ENCODE assay signal across 8 mouse cellular contexts in genomic region chr7:111080876-111081275, GRCm38 (mm10). TPM values are rescaled to one million over a fixed set of nuclear protein-coding genes. Genes with fewer than 3 reads are reported as not detected.
DNase-seq lines count a peak whose midpoint lies in the region; ATAC-seq and TF ChIP-seq lines count a peak whose summit lies in the region.

No protein-coding gene starts in this region.

- peak overlapping the region; percentile 100 for H3K9ac ChIP-seq in kidney, embryonic 14.5 days (ENCODE audit: low read depth, low read length)
- H3K9ac ChIP-seq in midbrain, postnatal 0 days (replicated peaks; ENCODE audit: low read length, poor library complexity, severe bottlenecking) = no peak overlapping the region

- TF ChIP-seq CTCF in cortical plate, adult 2 months (IDR thresholded peaks at IDR 0.05; ENCODE audit: extremely low read depth, insufficient read depth, low read length) = no peak
- TF ChIP-seq CTCF in midbrain, postnatal 0 days (IDR thresholded peaks at IDR 0.05) = no peak

- no peak overlapping the region for H3K27ac ChIP-seq in kidney, embryonic 14.5 days (ENCODE audit: low read depth, low read length)
- no peak overlapping the region for H3K27ac ChIP-seq in cortical plate, adult 2 months (ENCODE audit: insufficient read depth, low read length)
- H3K27ac ChIP-seq in midbrain, postnatal 0 days (ENCODE audit: low read depth, low read length) = no peak overlapping the region

- peaks cover 58% of the 10 kb centered on the region for H3K36me3 ChIP-seq in kidney, embryonic 14.5 days (ENCODE audit: control insufficient read depth, insufficient read depth, low read length)
- H3K36me3 ChIP-seq in midbrain, postnatal 0 days (ENCODE audit: insufficient read depth, low read length) = peaks cover 41% of the 10 kb centered on the region

- DNase-seq in kidney, postnatal 25 days = no peak
- DNase-seq in induced T-regulatory cell, adult 2 months (ENCODE audit: low read depth) = peak; percentile 35
- no peak for DNase-seq in midbrain, postnatal 0 days (ENCODE audit: low spot score)
- DNase-seq in urinary bladder, postnatal 14 days (ENCODE audit: low spot score) = no peak
- DNase-seq in cerebellum, postnatal 36 days = no peak
- no peak for DNase-seq in spleen, adult 18-20 months

- 90% methylated on average over 3 of the region's 3 CpGs for WGBS in kidney, embryonic 14.5 days
- WGBS in midbrain, postnatal 0 days = 90% methylated on average over 3 of the region's 3 CpGs

- H3K4me3 ChIP-seq in kidney, embryonic 14.5 days (ENCODE audit: low read length) = peak overlapping the region; percentile 98
- H3K4me3 ChIP-seq in cortical plate, adult 2 months (ENCODE audit: insufficient read depth, low read length) = peak overlapping the region; percentile 6; the same call in 1 of the 2 replicates
- H3K4me3 ChIP-seq in midbrain, postnatal 0 days (ENCODE audit: low read depth, low read length) = peak overlapping the region; percentile 94

- H3K4me1 ChIP-seq in kidney, embryonic 14.5 days (ENCODE audit: control insufficient read depth, insufficient read depth, low read length) = peaks cover 17% of the 10 kb centered on the region; the same call in 1 of the 2 replicates
- peaks cover 3% of the 10 kb centered on the region; the same call in 1 of the 2 replicates for H3K4me1 ChIP-seq in cortical plate, adult 2 months (ENCODE audit: control insufficient read depth, insufficient read depth, low read length)
- peaks cover 5% of the 10 kb centered on the region; the same call in 1 of the 2 replicates for H3K4me1 ChIP-seq in midbrain, postnatal 0 days (ENCODE audit: insufficient read depth, low read length)

- no peaks in the 10 kb centered on the region for H3K27me3 ChIP-seq in kidney, embryonic 14.5 days (ENCODE audit: control insufficient read depth, insufficient read depth, low read length)
- H3K27me3 ChIP-seq in midbrain, postnatal 0 days (ENCODE audit: insufficient read depth, low read length) = no peaks in the 10 kb centered on the region

- TF ChIP-seq POLR2A in cortical plate, adult 2 months (IDR thresholded peaks at IDR 0.05; ENCODE audit: extremely low read depth, insufficient read depth, low read length) = no peak

- peak overlapping the region; percentile 57 for H3K4me2 ChIP-seq in kidney, embryonic 14.5 days (replicated peaks; ENCODE audit: low read depth, low read length)
- peak overlapping the region; percentile 59 for H3K4me2 ChIP-seq in midbrain, postnatal 0 days (ENCODE audit: low read depth, low read length, poor library complexity, severe bottlenecking)

- no peak for ATAC-seq in kidney, embryonic 14.5 days (ENCODE audit: low FRiP score, low TSS enrichment)
- no peak for ATAC-seq in midbrain, postnatal 0 days (ENCODE audit: low FRiP score)

- H3K9me3 ChIP-seq in kidney, embryonic 14.5 days (ENCODE audit: control insufficient read depth, low read length) = no peaks in the 10 kb centered on the region
- no peaks in the 10 kb centered on the region for H3K9me3 ChIP-seq in midbrain, postnatal 0 days (ENCODE audit: low read length)

RNA-seq across cellular contexts. Expression of gene Eif4g2, which starts 2.0 kb away (rescaled TPM):
- polyA plus RNA-seq in kidney, embryonic 14.5 days (2014; fragmentation: Nextera tagmentation; extraction: Ambion mirVana) = 596 and 1,074 TPM in 2 replicates
- polyA plus RNA-seq in cortical plate, adult 2 months (2012; rRNA removed) = 233 and 242 TPM in 2 replicates
- 497 and 556 TPM in 2 replicates for total RNA-seq in midbrain, postnatal 0 days (2014; rRNA removed)
- 804 and 868 TPM in 2 replicates for polyA plus RNA-seq in midbrain, postnatal 0 days (2015; fragmentation: Nextera tagmentation; extraction: Ambion mirVana)

RNA-seq across cellular contexts. Expression of gene Ctr9, which starts 52.1 kb away (rescaled TPM):
- polyA plus RNA-seq in kidney, embryonic 14.5 days (2014; fragmentation: Nextera tagmentation; extraction: Ambion mirVana) = 37.9 and 75.7 TPM in 2 replicates
- polyA plus RNA-seq in cortical plate, adult 2 months (2012; rRNA removed) = 29.7 and 30.4 TPM in 2 replicates
- total RNA-seq in midbrain, postnatal 0 days (2014; rRNA removed) = 38.7 and 50.3 TPM in 2 replicates
- 59.5 and 63.3 TPM in 2 replicates for polyA plus RNA-seq in midbrain, postnatal 0 days (2015; fragmentation: Nextera tagmentation; extraction: Ambion mirVana)

Comparison
In these comparisons a context has a peak if more than half of its experiments do, and no peak if none do; other contexts are left out.
1. H3K4me3 ChIP-seq: peak in every context shown above with its lines; median percentile 98 in kidney, embryonic 14.5 days; 94 in midbrain, postnatal 0 days; 6 in cortical plate, adult 2 months.